Mouse (Mus musculus): ENCODE data around the gene Hoxb6. TPM values are rescaled to one million over a fixed set of nuclear protein-coding genes. Genes with fewer than 3 reads are reported as not detected.

Hoxb6 gene
- total and polyA plus RNA-seq, 3 experiments, result 0.53 to 1.1 TPM; not detected in 1

DNA sequence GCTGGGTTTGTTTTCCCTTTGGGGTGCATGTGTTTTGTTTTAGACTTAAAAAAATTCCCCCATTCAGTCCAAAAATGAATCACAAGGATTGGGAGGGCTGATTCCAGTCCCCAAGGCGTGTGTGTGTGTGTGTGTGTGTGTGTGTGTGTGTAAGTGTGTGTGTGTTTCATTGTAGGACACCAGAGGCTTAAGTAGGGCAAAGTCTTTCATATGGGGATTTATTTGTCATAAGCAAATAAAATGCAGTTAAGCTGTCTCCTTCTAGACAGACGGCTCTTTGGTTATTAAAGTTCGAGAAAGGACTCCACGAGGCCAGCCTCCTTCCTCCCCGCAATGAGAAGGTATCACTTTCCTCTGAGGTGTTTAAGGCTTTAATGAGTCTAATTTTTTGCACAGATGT lies 29.6 kb downstream of the Hoxb6 start:
- H3K27me3 ChIP-seq (replicated peaks), result no peaks in the 10 kb centered on the region
- no peak overlapping the region for H3K4me2 ChIP-seq (ENCODE audit: insufficient read depth, low read depth, poor library complexity, severe bottlenecking)
- no peak for TF ChIP-seq MAZ (IDR thresholded peaks at IDR 0.05; ENCODE audit: low read depth, low read length)
- TF ChIP-seq USF1 (IDR thresholded peaks at IDR 0.05; ENCODE audit: low read depth, low read length), result no peak
- TF ChIP-seq MAX (IDR thresholded peaks at IDR 0.05; ENCODE audit: low read length), result no peak
- TF ChIP-seq HCFC1 (IDR thresholded peaks at IDR 0.05; ENCODE audit: low read depth, low read length), result no peak
- TF ChIP-seq NRF1 (IDR thresholded peaks at IDR 0.05; ENCODE audit: low read depth, low read length), result no peak
- no peak for TF ChIP-seq BHLHE40 (IDR thresholded peaks at IDR 0.05; ENCODE audit: low read depth, low read length)
- TF ChIP-seq ZC3H11A (IDR thresholded peaks at IDR 0.05; ENCODE audit: low read depth, low read length), result no peak
- TF ChIP-seq PAX5 (IDR thresholded peaks at IDR 0.05; ENCODE audit: low read length), result no peak
- TF ChIP-seq MYC (IDR thresholded peaks at IDR 0.05; ENCODE audit: low read depth, low read length), result no peak
- no peak for TF ChIP-seq TCF12 (IDR thresholded peaks at IDR 0.05; ENCODE audit: low read depth, low read length)
- TF ChIP-seq UBTF (IDR thresholded peaks at IDR 0.05; ENCODE audit: low read depth, low read length), result no peak
- no peak for TF ChIP-seq JUND (conservative IDR thresholded peaks at IDR 0.05; ENCODE audit: low read depth, low read length)
- TF ChIP-seq POLR2AphosphoS2 (IDR thresholded peaks at IDR 0.05; ENCODE audit: low read depth, low read length), result no peak
- no peak for TF ChIP-seq CHD1 (IDR thresholded peaks at IDR 0.05; ENCODE audit: low read depth, low read length)
- no peak for TF ChIP-seq RCOR1 (conservative IDR thresholded peaks at IDR 0.05; ENCODE audit: low read depth, low read length)
- TF ChIP-seq CHD2 (IDR thresholded peaks at IDR 0.05; ENCODE audit: low read length), result no peak
- TF ChIP-seq ETS1 (conservative IDR thresholded peaks at IDR 0.05; ENCODE audit: low read depth, low read length), result no peak

DNA sequence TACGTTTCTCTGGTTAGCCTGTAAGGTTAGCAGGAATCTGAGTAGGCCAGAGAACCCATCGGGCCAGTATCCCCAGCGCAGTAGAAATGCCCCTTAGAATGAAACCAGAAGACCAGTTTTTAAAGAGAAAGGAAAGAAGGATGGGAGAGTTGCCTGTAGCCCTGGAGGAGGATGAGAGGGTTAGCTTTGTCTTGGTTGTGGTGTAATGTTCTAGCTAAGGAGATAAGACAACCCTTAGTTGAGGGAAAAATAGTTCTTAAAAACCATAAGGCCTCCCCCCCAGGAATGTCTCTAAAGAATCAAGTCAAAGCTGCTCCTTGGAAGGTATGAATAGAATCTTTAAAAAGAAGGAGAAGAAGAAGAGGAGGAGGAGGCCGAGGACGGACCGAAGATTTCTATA lies 30.5 kb downstream of the Hoxb6 start:
- H3K27me3 ChIP-seq (replicated peaks), result no peaks in the 10 kb centered on the region

More for the DNA sequence above, 29.6 kb downstream of the Hoxb6 start:
- Histone ChIP-seq H3K9me3 (replicated peaks; ENCODE audit: low read length) (no peaks in the 10 kb centered on the region), H3K36me3 (replicated peaks in 1 of 2; ENCODE audit: control insufficient read depth in 1 of 2, insufficient read depth in 1 of 2, low read length in 1 of 2) (peaks cover 0 to 11% of the 10 kb centered on the region in 2 experiments), H3K4me3 (replicated peaks in 1 of 3; ENCODE audit: low read depth in 2 of 3, low read length in 2 of 3, poor library complexity in 1 of 3) (no peak overlapping the region), H3K27ac (ENCODE audit: insufficient read depth, low read depth) (no peak overlapping the region), H3K9ac (ENCODE audit: insufficient read depth, low read depth) (no peak overlapping the region), H3K4me1 (ENCODE audit: control insufficient read depth in 1 of 2, insufficient read depth in 2 of 2) (peaks cover 4 to 15% of the 10 kb centered on the region in 2 experiments; a peak in 2 of 4 replicates), H3K79me2 (replicated peaks; ENCODE audit: control insufficient read depth, extremely low read depth, insufficient read depth, poor library complexity, severe bottlenecking) (no peaks in the 10 kb centered on the region)
- dilution Hi-C loops (cut with MboI; ENCODE audit: extremely low pct_ligation_motif_present, extremely low pct_unique_long_range_greater_than_20kb, low sequenced_read_pairs), result no loop called here
- in situ Hi-C loops (cut with MboI; ENCODE audit: low pct_ligation_motif_present, low pct_unique_long_range_greater_than_20kb, low sequenced_read_pairs), result loop anchor here (25.0 kb wide), 1 partner anchor 215 kb away; no protein-coding TSS in a partner anchor
- no peak for DNase-seq (ENCODE audit: extremely low read depth)

More for the DNA sequence above, 30.5 kb downstream of the Hoxb6 start:
- dilution Hi-C loops (cut with MboI; ENCODE audit: extremely low pct_ligation_motif_present, extremely low pct_unique_long_range_greater_than_20kb, low sequenced_read_pairs) (no loop called here), in situ Hi-C loops (cut with MboI; ENCODE audit: low pct_ligation_motif_present, low pct_unique_long_range_greater_than_20kb, low sequenced_read_pairs) (loop anchor here (25.0 kb wide), 1 partner anchor 215 kb away; no protein-coding TSS in a partner anchor)
- Histone ChIP-seq H3K4me3 (replicated peaks in 1 of 3; ENCODE audit: low read depth in 2 of 3, low read length in 2 of 3, poor library complexity in 1 of 3) (no peak overlapping the region), H3K36me3 (replicated peaks in 1 of 2; ENCODE audit: control insufficient read depth in 1 of 2, insufficient read depth in 1 of 2, low read length in 1 of 2) (peaks cover 0 to 11% of the 10 kb centered on the region in 2 experiments), H3K9me3 (replicated peaks; ENCODE audit: low read length) (no peaks in the 10 kb centered on the region), H3K4me1 (ENCODE audit: control insufficient read depth in 1 of 2, insufficient read depth in 2 of 2) (peaks cover 3 to 11% of the 10 kb centered on the region in 2 experiments; a peak in 2 of 4 replicates), H3K4me2 (ENCODE audit: insufficient read depth, low read depth, poor library complexity, severe bottlenecking) (no peak overlapping the region), H3K9ac (ENCODE audit: insufficient read depth, low read depth) (no peak overlapping the region), H3K79me2 (replicated peaks; ENCODE audit: control insufficient read depth, extremely low read depth, insufficient read depth, poor library complexity, severe bottlenecking) (no peaks in the 10 kb centered on the region), H3K27ac (ENCODE audit: insufficient read depth, low read depth) (no peak overlapping the region)
- TF ChIP-seq GABPA (IDR thresholded peaks at IDR 0.05; ENCODE audit: insufficient replicate concordance, low read depth, low read length) (no peak), KAT2A (IDR thresholded peaks at IDR 0.05; ENCODE audit: insufficient replicate concordance, low read length) (no peak), POLR2AphosphoS2 (IDR thresholded peaks at IDR 0.05; ENCODE audit: low read depth, low read length) (no peak), USF1 (IDR thresholded peaks at IDR 0.05; ENCODE audit: low read depth, low read length) (no peak), BHLHE40 (IDR thresholded peaks at IDR 0.05; ENCODE audit: low read depth, low read length) (no peak), JUN (IDR thresholded peaks at IDR 0.05; ENCODE audit: insufficient read depth, low read depth, low read length) (no peak), NELFE (IDR thresholded peaks at IDR 0.05; ENCODE audit: low read depth, low read length) (no peak)
- DNase-seq (ENCODE audit: extremely low read depth), result no peak
